Mouse (Mus musculus) gastrocnemius, postnatal 36 days (tissue): ENCODE results near the gene Gm4787. TPM values are rescaled to one million over a fixed set of nuclear protein-coding genes. Genes with fewer than 3 reads are reported as not detected.
"Not testable (repeated sequence)": the region's sequence is repeated elsewhere in the genome, so short reads cannot be mapped to it uniquely, and the experiment has no call there.

Experiments
- DNase-seq, 2 experiments: peaks; one replicate each; pipeline ENCODE4 v3.0.0; 2022
- intact Hi-C: fragments of 180-260 bp; cut with DNase I; formaldehyde crosslinking; loops from one replicate; pipeline ENCODE4 v1.15.1; 2025
- long read RNA-seq, 2 experiments: library from polyadenylated mRNA; stranded (forward); transcript quantifications; one replicate each; pipeline ENCODE4 v2.0.0; 2021
- total RNA-seq, 2 experiments: library from RNA; stranded (reverse); gene quantifications; 2 replicates each; pipeline ENCODE4 v1.2.3; 2021

Gene Gm4787
- total RNA-seq = under 1 TPM; 0.44 to 0.69 TPM
- long read RNA-seq, experiment 1 = 0 reads
- long read RNA-seq, experiment 2 = 0 reads

DNA sequence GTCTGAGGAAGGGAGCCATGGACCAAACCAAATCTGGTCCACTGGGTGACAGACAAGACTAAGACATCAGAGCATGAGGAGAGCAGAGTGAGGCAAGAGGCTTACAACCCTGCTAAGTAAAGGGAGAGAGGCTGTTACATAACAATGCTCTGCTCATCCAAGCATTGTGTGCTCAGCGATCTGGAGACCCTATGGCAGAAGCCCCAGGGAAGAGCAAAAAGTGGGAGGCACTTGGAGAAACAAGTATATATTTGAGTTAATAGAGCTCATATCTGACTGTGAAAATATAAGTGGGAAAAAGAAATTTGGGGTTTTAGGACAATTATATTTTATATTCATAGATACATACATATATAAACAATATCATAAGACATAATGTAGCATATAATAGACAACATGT lies at the start of gene Gm4787:
Gm4787 (minus strand) TSS at position 101 of the 400 bp plus-strand sequence.
- DNase-seq, intact Hi-C loops: not testable (repeated sequence)

DNA sequence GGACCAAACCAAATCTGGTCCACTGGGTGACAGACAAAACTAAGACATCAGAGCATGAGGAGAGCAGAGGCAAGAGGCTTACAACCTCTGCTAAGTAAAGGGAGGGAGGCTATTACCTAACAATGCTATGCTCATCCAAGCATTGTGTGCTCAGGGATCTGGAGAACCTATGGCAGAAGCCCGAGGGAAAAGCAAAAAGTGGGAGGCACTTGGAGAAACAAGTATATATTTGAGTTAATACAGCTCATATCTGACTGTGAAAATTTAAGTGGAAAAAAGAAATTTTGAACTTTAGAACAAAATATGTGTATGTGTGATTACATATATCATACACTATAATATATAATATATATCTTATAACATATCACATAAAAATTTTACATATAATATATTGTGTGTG lies 42.6 kb upstream of the Gm4787 start, which contains the start of gene Adam4:
Adam4 (minus strand) TSS at position 101 of the 400 bp plus-strand sequence.
- intact Hi-C loops = no loop called here
- DNase-seq = no peak

GRCm38 (mm10) chr12:81413211-81413610 lies 33.9 kb upstream of the Gm4787 start:
- no peak for DNase-seq
- intact Hi-C loops = loop anchor here (1.0 kb wide), 1 partner anchor 28 kb away; no protein-coding TSS in a partner anchor

DNA sequence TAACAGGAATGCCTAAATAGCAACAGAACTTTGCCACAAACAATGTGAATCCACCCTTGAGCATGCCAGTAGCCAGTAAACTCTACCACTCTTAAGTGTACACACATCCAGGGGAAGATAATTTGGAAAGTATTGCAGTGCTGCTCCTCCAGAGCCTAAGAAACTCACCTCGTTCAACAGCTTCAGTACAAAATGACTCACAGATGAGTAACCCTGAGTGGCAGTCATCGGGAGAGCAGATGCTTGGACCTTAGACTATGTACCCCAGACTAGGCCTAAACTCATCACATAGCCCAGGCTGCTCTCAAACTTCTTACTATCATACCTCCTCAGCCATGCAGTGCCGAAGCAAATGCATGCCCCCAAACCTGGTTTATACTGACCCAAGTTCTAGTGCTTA lies 29.7 kb upstream of the Gm4787 start:
- DNase-seq = no peak
- intact Hi-C loops = no loop called here

DNA sequence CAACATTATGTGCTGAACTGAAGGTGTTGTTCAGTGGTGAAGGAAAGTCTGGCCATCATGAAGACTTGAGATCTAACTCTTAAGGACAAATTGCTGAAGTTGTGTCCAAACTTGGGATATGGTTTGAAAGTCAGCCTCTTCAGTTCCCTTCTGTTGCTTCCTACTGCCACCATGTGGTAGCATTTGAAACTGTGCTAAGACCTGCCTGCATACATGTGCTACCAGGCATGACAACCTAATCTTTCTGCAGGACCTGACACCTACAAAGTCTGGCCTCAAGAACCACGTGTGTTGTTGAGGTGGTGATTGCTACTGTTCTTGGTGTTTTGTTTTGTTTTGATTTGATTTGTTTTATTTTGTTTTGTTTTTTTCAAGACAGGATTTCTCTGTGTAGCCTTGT lies 22.9 kb upstream of the Gm4787 start:
- peak in 1 of 2 experiments; percentile 13 for DNase-seq
- intact Hi-C loops = loop anchor here (1.0 to 5.0 kb wide), 2 partner anchors 203 to 420 kb away; no protein-coding TSS in a partner anchor

GRCm38 (mm10) chr12:81333841-81334240 lies 45.4 kb downstream of the Gm4787 start:
- no peak for DNase-seq
- intact Hi-C loops = loop anchor here (2.0 to 5.0 kb wide), 2 partner anchors 89 to 137 kb away; no protein-coding TSS in a partner anchor

- intact Hi-C loops = loop anchor here (2.0 to 5.0 kb wide), 2 partner anchors 88 to 136 kb away; no protein-coding TSS in a partner anchor
- peak; percentile 21 to 34 for DNase-seq
Observed at GRCm38 (mm10) chr12:81332875-81333421, 46.3 kb downstream of the Gm4787 start, which contains the start of gene Slc8a3. TSS of gene Slc8a3 (minus strand) at chr12:81333180.

GRCm38 (mm10) chr12:81331937-81332874 lies 47.1 kb downstream of the Gm4787 start:
- intact Hi-C loops = loop anchor here (2.0 to 5.0 kb wide), 2 partner anchors 87 to 135 kb away; no protein-coding TSS in a partner anchor
- DNase-seq = peak; percentile 27 to 33

GRCm38 (mm10) chr12:81331046-81331638 lies 48.1 kb downstream of the Gm4787 start:
- intact Hi-C loops = loop anchor here (5.0 kb wide), 1 partner anchor 134 kb away; no protein-coding TSS in a partner anchor
- DNase-seq = no peak

Other genes with a start within 250 kb of the Gm4787 start
- 10 to 100 TPM; 21.7 to 30.7 TPM for gene Slc8a3, start 46.3 kb downstream of the Gm4787 start, total RNA-seq
- under 1 TPM; 0.74 to 0.89 TPM for gene Adam4, start 42.5 kb upstream of the Gm4787 start, total RNA-seq
- 10 to 100 TPM; 76.4 to 83.3 TPM for gene Cox16, start 105.7 kb upstream of the Gm4787 start, total RNA-seq
- gene Gm20498, start 153.4 kb upstream of the Gm4787 start, total RNA-seq = 10 to 100 TPM; 35.4 to 38.8 TPM
- 10 to 100 TPM; 35.3 to 36.4 TPM for gene Synj2bp, start 153.4 kb upstream of the Gm4787 start, total RNA-seq
- gene Adam21, start 189.0 kb upstream of the Gm4787 start, total RNA-seq = not detected
- 1 to 10 TPM; 9.1 to 9.7 TPM for gene Med6, start 215.5 kb upstream of the Gm4787 start, total RNA-seq